Mouse (Mus musculus): ENCODE data around the gene M1ap.

Gene M1ap

DNA sequence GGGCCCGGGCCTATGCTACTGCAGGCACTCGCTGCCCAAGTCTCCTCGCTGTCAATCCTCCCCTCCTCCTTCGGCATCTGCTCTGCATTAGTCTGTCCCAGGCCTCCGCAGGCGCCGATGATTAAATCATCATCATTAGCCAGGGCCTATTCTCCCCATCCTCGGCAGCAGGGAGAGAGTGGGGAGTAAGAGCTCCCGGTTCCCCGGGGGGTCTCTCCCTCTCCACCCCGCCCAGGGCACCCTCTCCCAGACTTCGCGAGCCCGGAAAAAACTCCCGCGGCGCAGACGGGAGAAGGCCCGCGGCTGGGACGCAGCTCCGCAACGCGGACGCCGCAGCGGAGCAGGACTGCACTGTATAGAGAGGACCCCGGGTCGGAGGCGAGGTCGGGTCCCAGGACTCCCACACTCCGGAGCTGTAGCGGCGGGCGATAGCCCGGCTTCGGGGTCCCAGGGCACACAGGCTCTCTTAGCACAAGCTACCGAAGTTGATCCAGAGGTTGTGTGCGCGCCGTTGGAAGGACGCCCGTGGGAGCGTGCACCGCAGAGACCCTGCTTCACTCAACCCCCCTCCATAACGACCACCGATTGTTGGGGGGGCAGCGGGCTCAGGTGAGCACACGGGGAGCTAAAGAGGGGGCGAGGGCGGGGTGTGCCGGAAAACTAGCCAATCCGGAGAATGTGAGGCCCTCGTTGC is 131.1 kb downstream of the M1ap start, which contains the start of gene Pcgf1:
TSS of gene Pcgf1 (plus strand) at position 240 of the 694 bp plus-strand sequence.
- peak in 1 of 2 experiments; percentile 67 for DNase-seq

DNA sequence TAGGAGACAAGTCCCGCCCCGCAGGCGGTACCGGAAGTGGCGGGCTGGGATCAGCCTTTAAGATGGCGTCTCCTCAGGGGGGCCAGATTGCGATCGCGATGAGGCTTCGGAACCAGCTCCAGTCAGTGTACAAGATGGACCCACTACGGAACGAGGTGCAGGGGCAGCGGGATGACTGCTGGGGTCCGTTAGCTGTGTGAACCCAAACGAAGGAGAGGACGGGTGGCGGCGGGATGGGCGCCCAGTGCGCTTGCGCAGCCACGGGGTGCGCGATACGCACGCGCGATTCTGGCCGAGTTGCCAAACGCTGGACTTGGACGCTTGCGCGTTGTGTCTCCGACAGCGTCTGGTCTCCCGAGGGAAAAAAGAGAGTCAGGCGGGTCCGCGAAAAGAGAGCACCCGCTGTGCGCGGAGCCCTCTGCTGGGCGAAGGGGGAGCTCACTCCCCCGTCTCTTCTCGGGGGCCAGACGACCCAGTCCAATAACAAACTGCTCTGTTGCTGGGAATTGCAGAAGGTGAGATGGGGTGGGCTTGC is 131.7 kb downstream of the M1ap start:
- DNase-seq, result peak; percentile 100

Data from cerebellum, postnatal 14 days (tissue).